Mouse (Mus musculus): Measurements from ENCODE around the gene Asb4.

GRCm38 (mm10) chr6:5344255-5344654, 38.9 kb upstream of the Asb4 start:
- TF ChIP-seq CTCF (IDR thresholded peaks at IDR 0.05; ENCODE audit: borderline replicate concordance, extremely low read depth, insufficient read depth, insufficient read length) (no peak), POLR2A (IDR thresholded peaks at IDR 0.05; ENCODE audit: borderline replicate concordance, extremely low read depth, insufficient read depth, insufficient read length, poor library complexity, severe bottlenecking) (no peak)
